Mouse (Mus musculus) megakaryocyte-erythroid progenitor cell, adult 5-6 weeks (primary cell): Measurements from ENCODE around the gene Arhgdig. TPM values are rescaled to one million over a fixed set of nuclear protein-coding genes. Genes with fewer than 3 reads are reported as not detected.
"Not testable (repeated sequence)": the region's sequence is repeated elsewhere in the genome, so short reads cannot be mapped to it uniquely, and the experiment has no call there.

ENCODE experiments used
- ATAC-seq: replicated peaks from 2 replicates; pipeline ENCODE4 v1.8.0; 2016; ENCODE audit warnings: mild to moderate bottlenecking, inconsistent platforms; ENCODE audit not compliant: severe bottlenecking, poor library complexity, low FRiP score, low TSS enrichment
- total RNA-seq, 2 experiments: library from RNA; stranded (forward) in 1 of 2; stranded (reverse) in 1 of 2; fragments of 200-1000, 215-1000 nt in 1 of 2; fragments of >200 nt in 1 of 2; fragmentation: Nextera tagmentation in 1 of 2; gene quantifications; 2 replicates each; pipeline ENCODE4 v1.2.3; 2014 to 2017

Gene Arhgdig
- total RNA-seq, 2 experiments from 2014 or later = 4.5 to 6.3 TPM

- ATAC-seq = no peak
Observed at GRCm38 (mm10) chr17:26212241-26212640, 4.7 kb upstream of the Arhgdig start.

- ATAC-seq = no peak
Observed at GRCm38 (mm10) chr17:26206392-26206791, 1.2 kb downstream of the Arhgdig start.

GRCm38 (mm10) chr17:26204766-26205165, 2.8 kb downstream of the Arhgdig start:
- no peak for ATAC-seq

GRCm38 (mm10) chr17:26203321-26203811, 4.2 kb downstream of the Arhgdig start:
- ATAC-seq = no peak

GRCm38 (mm10) chr17:26202737-26203136, 4.8 kb downstream of the Arhgdig start, which contains the start of gene Rgs11:
Gene Rgs11, plus strand, starts transcription at chr17:26202951.
- no peak for ATAC-seq

- ATAC-seq = no peak
Observed at GRCm38 (mm10) chr17:26201998-26202397, 5.6 kb downstream of the Arhgdig start.

- no peak for ATAC-seq
Observed at GRCm38 (mm10) chr17:26200831-26201705, 6.5 kb downstream of the Arhgdig start.

GRCm38 (mm10) chr17:26198892-26199291, 8.7 kb downstream of the Arhgdig start, which contains the start of gene Pdia2:
Gene Pdia2, minus strand, starts transcription at chr17:26199087.
- ATAC-seq = peak; percentile 64

GRCm38 (mm10) chr17:26192481-26193190, 14.9 kb downstream of the Arhgdig start:
- no peak for ATAC-seq

- not testable (repeated sequence) for ATAC-seq
Observed at GRCm38 (mm10) chr17:26191486-26191885, 16.1 kb downstream of the Arhgdig start.

- no peak for ATAC-seq
Observed at GRCm38 (mm10) chr17:26188091-26188805, 19.3 kb downstream of the Arhgdig start.

- no peak for ATAC-seq
Observed at GRCm38 (mm10) chr17:26187592-26187991, 20.0 kb downstream of the Arhgdig start.

GRCm38 (mm10) chr17:26181179-26181578, 26.4 kb downstream of the Arhgdig start:
- no peak for ATAC-seq

GRCm38 (mm10) chr17:26178611-26179010, 29.0 kb downstream of the Arhgdig start:
- no peak for ATAC-seq

GRCm38 (mm10) chr17:26175248-26175647, 32.3 kb downstream of the Arhgdig start:
- ATAC-seq = not testable (repeated sequence)

- ATAC-seq = no peak
Observed at GRCm38 (mm10) chr17:26168039-26168438, 39.5 kb downstream of the Arhgdig start.

GRCm38 (mm10) chr17:26162736-26163135, 44.9 kb downstream of the Arhgdig start:
- ATAC-seq = no peak

- no peak for ATAC-seq
Observed at GRCm38 (mm10) chr17:26151886-26152630, 55.5 kb downstream of the Arhgdig start.
